Mouse (Mus musculus) CD8-positive naive resting alpha-beta T cell, adult 2 months (primary cell): ENCODE measurements around the gene Cdh10.

ENCODE experiments used
- DNase-seq, 2 experiments: peaks; one replicate each; pipeline ENCODE4 v3.0.0; 2022; ENCODE audit warnings: low read depth in 2 of 2, low spot score in 2 of 2

Cdh10 gene

DNA sequence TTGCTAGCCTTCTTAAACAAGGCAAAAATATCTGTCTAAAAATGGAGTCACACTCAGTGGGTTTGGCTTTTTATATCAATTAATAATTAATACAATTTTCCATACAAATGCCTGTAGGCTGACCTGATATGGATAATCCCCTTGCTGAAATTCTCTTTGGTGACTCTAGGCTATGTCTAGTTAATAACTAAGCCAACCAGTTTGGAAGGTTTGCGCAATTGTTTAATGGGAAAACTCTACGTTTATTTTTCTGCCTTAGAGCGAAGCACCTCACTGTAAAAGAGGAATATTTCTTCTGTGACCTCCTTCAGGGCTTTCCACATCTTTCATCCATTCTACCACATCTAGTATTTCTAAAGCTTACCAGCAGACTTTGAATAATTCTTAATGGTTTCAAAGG lies 133.5 kb downstream of the Cdh10 start:
- DNase-seq, result no peak

DNA sequence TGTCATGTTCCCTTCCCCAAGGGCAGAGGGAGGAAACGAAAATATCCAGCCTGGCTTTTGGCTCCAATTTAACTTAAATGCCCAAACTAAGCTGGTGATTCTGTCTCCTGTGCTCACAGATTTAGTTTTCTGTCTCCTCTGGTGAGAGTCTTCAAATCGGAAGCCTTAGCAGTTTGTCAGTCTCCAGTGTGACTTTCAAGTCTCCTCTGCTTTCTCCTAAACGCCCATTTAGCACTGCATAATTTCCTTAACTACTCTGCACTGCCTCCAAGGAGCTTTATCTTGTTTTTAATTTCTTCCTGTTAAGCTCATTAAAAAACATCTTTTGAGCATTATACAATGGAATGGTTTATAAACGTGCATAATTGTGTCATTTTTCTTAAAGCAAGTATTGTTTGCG lies 156.3 kb downstream of the Cdh10 start:
- no peak for DNase-seq

DNA sequence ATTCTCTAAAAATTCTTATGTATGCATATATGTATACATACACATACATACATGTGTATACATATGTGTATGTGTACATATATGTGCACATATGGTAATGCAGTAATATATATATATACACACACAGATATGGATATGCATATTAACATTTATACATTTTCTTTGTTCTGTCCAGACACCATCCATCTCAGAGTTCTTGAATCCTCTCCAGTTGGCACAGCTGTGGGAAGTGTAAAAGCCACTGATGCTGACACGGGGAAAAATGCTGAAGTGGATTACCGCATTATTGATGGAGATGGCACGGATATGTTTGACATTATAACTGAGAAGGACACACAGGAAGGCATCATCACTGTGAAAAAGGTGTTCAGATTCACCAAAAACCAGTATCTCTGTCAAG lies 166.1 kb downstream of the Cdh10 start:
- DNase-seq, result no peak

DNA sequence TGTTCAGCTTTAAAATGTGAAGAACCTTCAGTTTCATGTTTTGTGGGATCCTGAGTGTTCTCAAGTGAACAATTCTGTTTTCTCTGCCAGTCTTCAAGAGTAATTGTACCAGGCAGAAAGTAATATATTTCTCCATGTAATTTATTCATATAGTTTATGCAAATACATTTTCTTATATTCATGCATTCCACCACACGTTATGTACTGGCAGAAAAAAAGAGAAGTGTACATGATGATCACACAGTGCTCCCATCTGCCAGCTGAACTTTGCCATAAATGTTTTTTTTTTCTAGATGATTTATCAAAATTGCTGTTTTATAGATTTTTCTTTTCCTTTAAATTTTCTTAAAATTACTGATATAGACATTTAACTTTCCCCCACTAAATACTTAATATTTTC lies 168.9 kb downstream of the Cdh10 start:
- DNase-seq, result no peak

DNA sequence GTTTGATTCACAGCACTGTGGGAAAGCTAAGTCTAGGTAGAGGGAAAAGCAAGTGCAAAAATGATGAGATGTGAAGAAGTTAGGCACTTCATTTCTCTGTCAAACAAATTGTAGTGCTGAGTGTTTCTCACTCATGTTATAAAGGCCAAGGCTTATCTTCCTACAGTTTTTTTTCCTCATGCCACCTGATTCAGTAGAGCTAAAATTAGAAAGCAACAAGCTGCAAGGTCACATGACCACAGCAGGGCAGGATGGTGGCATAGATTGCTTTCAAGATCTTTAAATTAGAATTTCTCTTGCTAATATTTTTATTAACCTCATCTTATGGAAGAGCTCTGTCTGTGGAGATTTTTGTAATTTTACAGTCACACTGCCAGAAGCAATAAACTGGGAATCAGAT lies 174.8 kb downstream of the Cdh10 start:
- DNase-seq, result no peak

DNA sequence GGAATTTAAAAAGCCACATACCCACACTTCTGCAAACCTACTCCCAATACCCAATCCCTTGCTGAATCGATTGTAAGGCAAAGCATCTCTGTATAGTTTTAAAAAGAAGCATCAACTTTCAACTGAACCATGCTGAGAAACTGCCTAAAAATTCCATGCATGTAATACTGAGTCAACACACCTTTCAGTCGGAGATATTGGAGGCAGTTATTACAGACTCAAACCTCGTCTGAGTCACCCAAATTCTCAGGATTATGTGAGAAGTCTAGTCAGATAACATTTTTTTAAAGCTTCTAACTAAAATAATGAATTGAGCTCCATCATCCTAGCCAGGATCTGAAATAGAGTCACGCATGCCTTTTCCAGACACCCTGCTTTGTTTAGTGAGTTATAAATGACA lies 175.5 kb downstream of the Cdh10 start:
- no peak for DNase-seq

DNA sequence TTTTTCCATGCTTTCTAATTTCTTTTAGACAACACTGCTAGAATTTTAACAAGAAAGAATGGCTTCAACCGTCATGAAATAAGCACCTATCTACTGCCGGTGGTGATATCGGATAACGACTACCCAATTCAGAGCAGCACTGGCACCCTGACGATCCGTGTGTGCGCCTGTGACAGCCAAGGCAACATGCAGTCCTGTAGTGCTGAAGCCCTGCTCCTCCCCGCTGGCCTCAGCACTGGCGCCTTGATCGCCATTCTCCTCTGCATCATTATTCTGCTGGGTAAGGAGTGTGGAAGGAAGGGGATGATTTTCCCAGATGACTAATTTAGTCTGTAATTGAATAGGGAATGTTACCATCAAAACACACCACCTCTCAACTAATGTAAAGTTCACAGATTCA lies 192.1 kb downstream of the Cdh10 start:
- no peak for DNase-seq

DNA sequence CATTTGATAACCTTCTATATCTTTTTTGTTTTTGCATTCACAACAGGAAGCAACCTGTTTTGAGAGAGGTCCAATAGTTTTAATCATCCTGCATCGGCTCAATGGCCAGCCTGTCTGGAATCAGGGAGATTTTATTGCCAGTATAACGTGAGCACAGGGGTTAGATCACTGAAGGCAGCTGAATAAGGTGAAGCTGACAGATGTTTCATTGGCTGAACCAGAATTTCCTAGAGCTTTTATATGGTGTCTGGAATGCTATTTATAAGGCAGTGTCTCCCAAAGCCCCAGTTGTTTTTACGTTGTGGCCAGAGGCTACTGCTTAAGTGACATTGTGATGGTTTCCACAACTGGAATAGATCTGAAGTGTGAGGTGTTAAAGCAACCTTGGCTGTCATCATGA lies 214.2 kb downstream of the Cdh10 start:
- DNase-seq, result no peak

DNA sequence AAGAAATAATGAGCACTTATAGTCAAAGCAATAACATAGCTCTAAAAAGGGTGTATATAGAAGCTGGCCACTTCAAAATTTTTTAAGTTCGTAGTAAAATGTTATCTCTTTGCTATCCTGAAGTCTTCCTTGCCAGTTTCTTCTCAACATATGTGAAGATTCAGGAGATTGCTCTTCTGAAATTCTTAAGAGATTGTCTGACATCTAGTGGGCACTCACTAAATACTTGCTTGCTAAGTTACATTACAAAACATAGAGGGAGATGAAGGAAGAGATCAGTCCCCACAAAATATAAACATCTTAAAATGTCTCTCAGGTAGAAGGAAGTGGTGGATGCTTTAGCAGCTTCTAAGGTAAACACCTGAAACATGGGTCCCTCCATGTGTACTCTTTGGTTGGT lies 221.3 kb downstream of the Cdh10 start:
- DNase-seq, result no peak
